Mouse (Mus musculus): ENCODE results near the gene Trabd. TPM values are rescaled to one million over a fixed set of nuclear protein-coding genes. Genes with fewer than 3 reads are reported as not detected.

The Trabd gene
- polyA plus RNA-seq, 1 experiment from 2014 or later, result 53.6 TPM

DNA sequence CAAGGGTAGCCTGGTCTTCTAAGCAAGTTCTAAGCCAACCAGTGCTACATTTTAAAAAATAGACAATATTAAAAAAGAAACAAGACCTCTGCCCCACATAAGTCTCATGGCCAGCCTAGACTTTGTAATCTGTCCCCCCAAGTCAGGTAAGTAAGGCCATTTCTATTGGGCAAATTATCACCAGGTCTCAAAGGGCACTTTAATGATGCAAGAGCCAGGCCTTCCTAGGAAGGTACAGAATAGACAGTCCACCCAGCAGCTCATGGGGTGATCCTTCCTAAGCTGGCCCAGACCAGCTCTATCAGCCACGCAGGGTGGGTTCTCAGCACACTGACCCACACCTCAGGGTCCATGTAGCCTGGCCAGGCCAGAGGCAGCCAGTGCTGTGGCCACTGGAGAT, 9.0 kb downstream of the Trabd start:
- Histone ChIP-seq H3K4me1 (peaks cover 9% of the 10 kb centered on the region), H3K9ac (no peak overlapping the region), H3K9me3 (no peaks in the 10 kb centered on the region), H3K36me3 (peaks cover 50% of the 10 kb centered on the region), H3K4me3 (no peak overlapping the region), H3K27me3 (no peaks in the 10 kb centered on the region), H3K27ac (no peak overlapping the region), H3K4me2 (no peak overlapping the region)
- no peak for ATAC-seq (ENCODE audit: borderline replicate concordance, extremely low read depth, low FRiP score, low TSS enrichment)
- WGBS, result 95% methylated on average over 1 of the region's 1 CpGs

- H3K27ac ChIP-seq, result no peak overlapping the region
- 91% methylated on average over 2 of the region's 2 CpGs for WGBS
- ATAC-seq (ENCODE audit: borderline replicate concordance, extremely low read depth, low FRiP score, low TSS enrichment), result no peak
- no peaks in the 10 kb centered on the region for H3K9me3 ChIP-seq
- no peak overlapping the region for H3K4me2 ChIP-seq
- no peak overlapping the region for H3K9ac ChIP-seq
- no peak overlapping the region for H3K4me3 ChIP-seq
- no peaks in the 10 kb centered on the region for H3K27me3 ChIP-seq
- H3K4me1 ChIP-seq, result peaks cover 12% of the 10 kb centered on the region
- H3K36me3 ChIP-seq, result peaks cover 47% of the 10 kb centered on the region
Observed at GRCm38 (mm10) chr15:89084826-89085225, 9.9 kb downstream of the Trabd start.

- Histone ChIP-seq H3K4me1 (peaks cover 22% of the 10 kb centered on the region), H3K4me2 (peak within 1 kb of the TSS; percentile 93), H3K36me3 (peaks cover 44% of the 10 kb centered on the region), H3K27me3 (no peaks in the 10 kb centered on the region), H3K4me3 (peak within 1 kb of the TSS; percentile 87), H3K9ac (peak within 1 kb of the TSS; percentile 88), H3K27ac (peak within 1 kb of the TSS; percentile 57), H3K9me3 (no peaks in the 10 kb centered on the region)
- peak; percentile 94 for ATAC-seq (ENCODE audit: borderline replicate concordance, extremely low read depth, low FRiP score, low TSS enrichment)
- 1% methylated on average over 38 of the region's 38 CpGs for WGBS
Observed at GRCm38 (mm10) chr15:89088607-89089247, 13.8 kb downstream of the Trabd start, which contains the start of gene Selenoo. Selenoo (plus strand) TSS chr15:89089084.

- Histone ChIP-seq H3K9ac (peak overlapping the region; percentile 88), H3K9me3 (no peaks in the 10 kb centered on the region), H3K27me3 (no peaks in the 10 kb centered on the region), H3K27ac (peak overlapping the region; percentile 57), H3K4me3 (peak overlapping the region; percentile 87), H3K4me2 (peak overlapping the region; percentile 93), H3K36me3 (peaks cover 45% of the 10 kb centered on the region), H3K4me1 (peaks cover 22% of the 10 kb centered on the region)
- WGBS, result 1% methylated on average over 63 of the region's 68 CpGs
- ATAC-seq (ENCODE audit: borderline replicate concordance, extremely low read depth, low FRiP score, low TSS enrichment), result peak; percentile 67
Observed at GRCm38 (mm10) chr15:89089248-89090051, 14.5 kb downstream of the Trabd start.

DNA sequence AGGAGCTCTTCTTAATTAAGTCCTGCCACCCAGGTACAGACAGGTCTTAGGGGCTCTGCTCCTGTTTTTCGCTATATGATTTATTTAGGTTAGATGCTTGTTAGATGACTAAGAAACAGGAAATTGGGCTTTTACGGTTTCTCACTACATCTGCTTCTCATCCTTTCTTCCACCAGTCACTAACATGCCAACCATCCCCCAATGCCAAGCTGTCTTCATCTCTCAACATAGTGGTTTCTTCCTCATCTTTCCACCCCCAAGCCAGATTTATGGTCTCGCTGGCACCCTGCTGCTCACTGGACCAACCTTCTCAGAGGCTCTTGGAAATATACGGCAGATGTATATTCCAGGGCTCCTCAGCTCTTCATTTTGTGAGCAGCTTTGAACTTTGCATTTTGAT, 15.7 kb downstream of the Trabd start:
- H3K4me3 ChIP-seq, result no peak overlapping the region; the same call in 1 of the 2 replicates
- peaks cover 46% of the 10 kb centered on the region for H3K36me3 ChIP-seq
- no peak overlapping the region for H3K27ac ChIP-seq
- ATAC-seq (ENCODE audit: borderline replicate concordance, extremely low read depth, low FRiP score, low TSS enrichment), result no peak
- peaks cover 22% of the 10 kb centered on the region for H3K4me1 ChIP-seq
- no peaks in the 10 kb centered on the region for H3K9me3 ChIP-seq
- WGBS, result 84% methylated on average over 4 of the region's 4 CpGs
- H3K27me3 ChIP-seq, result no peaks in the 10 kb centered on the region
- no peak overlapping the region for H3K9ac ChIP-seq
- H3K4me2 ChIP-seq, result peak overlapping the region; percentile 93

- peaks cover 52% of the 10 kb centered on the region for H3K36me3 ChIP-seq
- no peak overlapping the region for H3K4me3 ChIP-seq
- ATAC-seq (ENCODE audit: borderline replicate concordance, extremely low read depth, low FRiP score, low TSS enrichment), result no peak
- 79% methylated on average over 5 of the region's 5 CpGs for WGBS
- no peak overlapping the region for H3K4me2 ChIP-seq
- H3K9ac ChIP-seq, result no peak overlapping the region
- peaks cover 22% of the 10 kb centered on the region for H3K4me1 ChIP-seq
- H3K9me3 ChIP-seq, result no peaks in the 10 kb centered on the region
- H3K27me3 ChIP-seq, result no peaks in the 10 kb centered on the region
- no peak overlapping the region for H3K27ac ChIP-seq
Observed at GRCm38 (mm10) chr15:89092181-89092580, 17.3 kb downstream of the Trabd start.

DNA sequence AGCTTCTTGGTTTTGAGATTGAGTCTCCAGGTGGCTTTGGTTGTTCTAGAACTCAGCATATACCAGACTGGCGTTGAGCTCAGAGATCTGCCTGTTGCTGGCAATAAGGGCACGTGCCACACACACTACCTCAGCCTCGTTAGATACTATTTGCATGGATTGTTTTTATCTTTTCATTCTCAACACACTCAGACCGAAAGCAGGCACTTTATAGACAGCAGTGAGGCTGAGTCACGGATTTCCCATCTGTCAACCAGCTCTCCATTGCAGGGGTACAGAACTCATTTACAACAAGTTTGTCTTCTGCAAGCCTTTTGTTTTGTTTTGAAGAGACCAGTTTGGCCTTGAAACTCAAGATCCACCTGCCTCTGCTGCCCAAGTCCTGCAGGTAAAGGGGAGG, 22.5 kb downstream of the Trabd start:
- Histone ChIP-seq H3K4me1 (no peaks in the 10 kb centered on the region), H3K27me3 (no peaks in the 10 kb centered on the region), H3K36me3 (peaks cover 99% of the 10 kb centered on the region), H3K9me3 (no peaks in the 10 kb centered on the region), H3K4me3 (no peak overlapping the region), H3K4me2 (no peak overlapping the region), H3K9ac (no peak overlapping the region), H3K27ac (no peak overlapping the region)
- no peak for ATAC-seq (ENCODE audit: borderline replicate concordance, extremely low read depth, low FRiP score, low TSS enrichment)
- WGBS, result 87% methylated on average over 5 of the region's 5 CpGs

- Histone ChIP-seq H3K4me3 (no peak overlapping the region), H3K9ac (no peak overlapping the region), H3K9me3 (no peaks in the 10 kb centered on the region), H3K27me3 (no peaks in the 10 kb centered on the region), H3K36me3 (peaks cover 91% of the 10 kb centered on the region), H3K4me1 (no peaks in the 10 kb centered on the region), H3K4me2 (no peak overlapping the region), H3K27ac (no peak overlapping the region)
- 88% methylated on average over 7 of the region's 7 CpGs for WGBS
- ATAC-seq (ENCODE audit: borderline replicate concordance, extremely low read depth, low FRiP score, low TSS enrichment), result no peak
Observed at GRCm38 (mm10) chr15:89098616-89099015, 23.7 kb downstream of the Trabd start.

- H3K4me2 ChIP-seq, result no peak overlapping the region
- 88% methylated on average over 12 of the region's 12 CpGs for WGBS
- no peaks in the 10 kb centered on the region for H3K9me3 ChIP-seq
- H3K36me3 ChIP-seq, result peaks cover 90% of the 10 kb centered on the region
- no peak for ATAC-seq (ENCODE audit: borderline replicate concordance, extremely low read depth, low FRiP score, low TSS enrichment)
- no peak overlapping the region for H3K27ac ChIP-seq
- no peaks in the 10 kb centered on the region for H3K27me3 ChIP-seq
- H3K4me1 ChIP-seq, result no peaks in the 10 kb centered on the region
- H3K4me3 ChIP-seq, result no peak overlapping the region
- no peak overlapping the region for H3K9ac ChIP-seq
Observed at GRCm38 (mm10) chr15:89100823-89101222, 25.9 kb downstream of the Trabd start.

DNA sequence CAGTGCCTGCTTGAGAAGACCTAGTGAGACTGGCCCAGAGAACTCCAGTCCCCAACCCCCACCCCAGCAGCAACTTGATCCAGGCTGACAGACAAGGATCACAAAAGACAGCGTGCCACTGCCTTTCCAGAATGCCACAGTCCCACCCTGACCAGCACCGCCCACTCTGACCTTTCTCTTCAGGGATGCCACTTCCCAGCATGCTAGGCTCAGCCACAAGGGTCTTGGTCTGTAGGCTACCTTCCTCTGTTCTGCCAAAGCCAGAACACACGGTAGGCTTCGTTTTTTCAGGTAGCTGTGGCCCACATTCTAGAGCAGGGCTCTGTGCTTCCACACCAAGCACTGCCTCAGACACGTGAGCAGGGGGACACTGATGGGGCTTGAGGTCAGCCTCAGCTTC, 27.7 kb downstream of the Trabd start:
- Histone ChIP-seq H3K4me3 (no peak overlapping the region), H3K27ac (no peak overlapping the region), H3K9me3 (no peaks in the 10 kb centered on the region), H3K27me3 (no peaks in the 10 kb centered on the region), H3K36me3 (peaks cover 90% of the 10 kb centered on the region), H3K4me1 (no peaks in the 10 kb centered on the region), H3K9ac (no peak overlapping the region), H3K4me2 (no peak overlapping the region)
- whole genome bisulfite sequencing, result 70% methylated on average over 5 of the region's 5 CpGs
- ATAC-seq (ENCODE audit: borderline replicate concordance, extremely low read depth, low FRiP score, low TSS enrichment), result no peak

DNA sequence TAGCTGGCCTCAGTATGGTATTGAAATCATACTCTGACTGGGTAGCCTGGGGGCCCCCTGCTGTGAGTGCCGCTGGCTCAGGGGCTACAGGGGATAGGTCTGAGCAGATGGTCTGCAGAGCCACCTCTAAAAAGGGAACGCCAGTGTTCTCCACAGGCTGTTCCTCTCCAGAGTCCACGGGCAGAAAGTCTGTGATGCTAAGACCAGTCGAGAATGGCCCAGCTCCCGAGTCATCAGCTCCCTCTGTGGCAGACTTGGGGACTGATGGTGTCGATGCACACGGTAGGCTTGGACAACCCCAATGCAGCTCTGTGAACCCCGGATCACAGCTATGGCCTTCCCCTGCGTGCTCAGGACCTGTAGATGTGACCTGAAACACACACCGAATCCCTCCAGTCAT, 29.0 kb downstream of the Trabd start:
- Histone ChIP-seq H3K9ac (no peak overlapping the region), H3K4me3 (no peak overlapping the region), H3K4me2 (no peak overlapping the region), H3K36me3 (peaks cover 90% of the 10 kb centered on the region), H3K27me3 (no peaks in the 10 kb centered on the region), H3K9me3 (no peaks in the 10 kb centered on the region), H3K27ac (no peak overlapping the region), H3K4me1 (no peaks in the 10 kb centered on the region)
- no peak for ATAC-seq (ENCODE audit: borderline replicate concordance, extremely low read depth, low FRiP score, low TSS enrichment)
- WGBS, result 86% methylated on average over 10 of the region's 10 CpGs

DNA sequence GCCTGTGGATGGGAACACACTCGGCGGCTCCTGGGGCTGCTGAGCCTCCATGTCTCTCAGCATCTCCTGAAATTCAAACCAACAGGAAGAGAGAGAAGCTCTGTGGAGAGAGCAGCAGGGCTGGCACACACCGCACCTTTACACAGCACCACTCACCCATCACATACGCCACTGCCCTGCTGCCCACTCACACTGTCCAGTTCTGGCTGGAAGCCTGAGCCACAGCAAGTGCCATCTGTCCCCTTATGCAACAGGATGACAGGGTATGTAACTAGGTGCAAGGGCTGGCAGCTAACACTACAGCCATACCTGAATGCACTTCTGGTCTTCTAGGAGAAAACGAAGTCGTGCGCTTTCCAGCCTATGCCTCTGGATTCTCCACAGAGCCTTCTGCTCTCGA, 29.5 kb downstream of the Trabd start:
- Histone ChIP-seq H3K9me3 (no peaks in the 10 kb centered on the region), H3K4me2 (no peak overlapping the region), H3K4me1 (no peaks in the 10 kb centered on the region), H3K27ac (no peak overlapping the region), H3K9ac (no peak overlapping the region), H3K4me3 (no peak overlapping the region), H3K36me3 (peaks cover 89% of the 10 kb centered on the region), H3K27me3 (no peaks in the 10 kb centered on the region)
- WGBS, result 89% methylated on average over 8 of the region's 8 CpGs
- no peak for ATAC-seq (ENCODE audit: borderline replicate concordance, extremely low read depth, low FRiP score, low TSS enrichment)
